Mouse (Mus musculus) cerebellum, postnatal 36 days (tissue): ENCODE results near the gene Gm3558.
A peak's percentile ranks its signal among the peaks of the same experiment; 100 is the strongest.
"Not testable (repeated sequence)": the region's sequence is repeated elsewhere in the genome, so short reads cannot be mapped to it uniquely, and the experiment has no call there.

Experiments
- DNase-seq, 2 experiments: peaks; one replicate each; pipeline ENCODE4 v3.0.0; 2021 to 2022; ENCODE audit warnings: mixed read lengths in 2 of 2

Gm3558 gene

GRCm38 (mm10) chr14:7568382-7568781, at the start of gene Gm3558:
Gm3558 (minus strand) TSS chr14:7568566.
- peak in 1 of 2 experiments; percentile 3 for DNase-seq

GRCm38 (mm10) chr14:7595492-7595891, 27.1 kb upstream of the Gm3558 start, which contains the start of gene Gm10338:
Gm10338 (minus strand) TSS chr14:7595592.
- not testable (repeated sequence) for DNase-seq

GRCm38 (mm10) chr14:7567890-7568289, 476 bp downstream of the Gm3558 start:
- DNase-seq = peak in 1 of 2 experiments; percentile 6

- DNase-seq = peak; percentile 24 to 43
Observed at GRCm38 (mm10) chr14:7567266-7567665, 1.1 kb downstream of the Gm3558 start.
